Mouse (Mus musculus): ENCODE measurements around the gene Glp1r. TPM values are rescaled to one million over a fixed set of nuclear protein-coding genes. Genes with fewer than 3 reads are reported as not detected.

The Glp1r gene
- polyA plus RNA-seq, 1 experiment from 2014 or later, result 0.08 TPM

- Histone ChIP-seq H3K9me3 (ENCODE audit: control insufficient read depth, low read length) (no peaks in the 10 kb centered on the region), H3K27ac (ENCODE audit: low read depth, low read length) (no peak overlapping the region), H3K4me1 (replicated peaks; ENCODE audit: control insufficient read depth, insufficient read depth, low read length) (peaks cover 5% of the 10 kb centered on the region), H3K36me3 (ENCODE audit: control insufficient read depth, insufficient read depth, low read length) (no peaks in the 10 kb centered on the region), H3K9ac (ENCODE audit: low read depth, low read length) (no peak overlapping the region), H3K4me3 (ENCODE audit: low read depth, low read length) (no peak overlapping the region), H3K27me3 (replicated peaks; ENCODE audit: control insufficient read depth, insufficient read depth, low read length) (peaks cover 21% of the 10 kb centered on the region), H3K4me2 (no peak overlapping the region)
- no peak for DNase-seq (ENCODE audit: low spot score)
- WGBS, result 7% methylated on average over 2 of the region's 2 CpGs
- ATAC-seq (replicated peaks; ENCODE audit: low FRiP score), result no peak
These were observed 4.5 kb upstream of the Glp1r start for GRCm38 (mm10) chr17:30897075-30897474.

DNA sequence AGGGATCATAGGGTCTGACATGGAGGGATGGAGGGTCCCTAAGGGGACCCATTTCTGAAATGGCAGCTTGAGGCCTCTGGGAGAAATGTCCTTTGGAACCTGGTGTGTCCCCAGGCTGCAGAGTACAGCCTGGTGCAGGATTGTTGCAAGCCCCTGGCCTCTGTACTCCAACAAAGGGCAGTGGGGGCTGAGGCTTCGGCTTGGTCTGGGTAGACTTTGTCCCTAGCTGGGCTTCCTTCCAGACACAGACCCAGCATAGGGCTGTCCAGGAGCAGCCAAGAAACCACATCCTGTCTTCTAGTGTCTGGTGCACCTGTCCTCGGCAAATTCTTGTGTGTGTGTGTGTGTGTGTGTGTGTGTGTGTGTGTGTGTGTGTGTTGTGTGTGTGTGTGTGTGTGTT lies 2.5 kb downstream of the Glp1r start:
- ATAC-seq (replicated peaks; ENCODE audit: low FRiP score), result no peak
- Histone ChIP-seq H3K9ac (ENCODE audit: low read depth, low read length) (no peak overlapping the region), H3K27me3 (replicated peaks; ENCODE audit: control insufficient read depth, insufficient read depth, low read length) (peaks cover 37% of the 10 kb centered on the region), H3K4me1 (replicated peaks; ENCODE audit: control insufficient read depth, insufficient read depth, low read length) (peaks cover 5% of the 10 kb centered on the region), H3K4me3 (ENCODE audit: low read depth, low read length) (no peak overlapping the region), H3K27ac (ENCODE audit: low read depth, low read length) (no peak overlapping the region), H3K4me2 (no peak overlapping the region), H3K36me3 (ENCODE audit: control insufficient read depth, insufficient read depth, low read length) (no peaks in the 10 kb centered on the region), H3K9me3 (ENCODE audit: control insufficient read depth, low read length) (no peaks in the 10 kb centered on the region)
- DNase-seq (ENCODE audit: low spot score), result no peak
- 43% methylated on average over 2 of the region's 2 CpGs for WGBS

GRCm38 (mm10) chr17:30907577-30907976 lies 6.0 kb downstream of the Glp1r start:
- H3K36me3 ChIP-seq (ENCODE audit: control insufficient read depth, insufficient read depth, low read length), result no peaks in the 10 kb centered on the region
- H3K4me3 ChIP-seq (ENCODE audit: low read depth, low read length), result no peak overlapping the region
- peaks cover 13% of the 10 kb centered on the region for H3K27me3 ChIP-seq (replicated peaks; ENCODE audit: control insufficient read depth, insufficient read depth, low read length)
- no peak overlapping the region for H3K9ac ChIP-seq (ENCODE audit: low read depth, low read length)
- WGBS, result 32% methylated on average over 4 of the region's 4 CpGs
- H3K4me2 ChIP-seq, result no peak overlapping the region
- no peak for ATAC-seq (replicated peaks; ENCODE audit: low FRiP score)
- DNase-seq (ENCODE audit: low spot score), result no peak
- H3K27ac ChIP-seq (ENCODE audit: low read depth, low read length), result no peak overlapping the region
- no peaks in the 10 kb centered on the region for H3K4me1 ChIP-seq (replicated peaks; ENCODE audit: control insufficient read depth, insufficient read depth, low read length)
- H3K9me3 ChIP-seq (ENCODE audit: control insufficient read depth, low read length), result no peaks in the 10 kb centered on the region

- Histone ChIP-seq H3K4me3 (ENCODE audit: low read depth, low read length) (no peak overlapping the region), H3K27me3 (replicated peaks; ENCODE audit: control insufficient read depth, insufficient read depth, low read length) (peaks cover 3% of the 10 kb centered on the region; the same call in 1 of the 2 replicates), H3K9ac (ENCODE audit: low read depth, low read length) (no peak overlapping the region), H3K27ac (ENCODE audit: low read depth, low read length) (no peak overlapping the region), H3K36me3 (ENCODE audit: control insufficient read depth, insufficient read depth, low read length) (no peaks in the 10 kb centered on the region), H3K4me2 (no peak overlapping the region), H3K4me1 (replicated peaks; ENCODE audit: control insufficient read depth, insufficient read depth, low read length) (no peaks in the 10 kb centered on the region), H3K9me3 (ENCODE audit: control insufficient read depth, low read length) (no peaks in the 10 kb centered on the region)
- 73% methylated on average over 27 of the region's 27 CpGs for WGBS
- DNase-seq (ENCODE audit: low spot score) (no peak), ATAC-seq (replicated peaks; ENCODE audit: low FRiP score) (no peak)
These were observed 9.5 kb downstream of the Glp1r start for GRCm38 (mm10) chr17:30910866-30911731.

GRCm38 (mm10) chr17:30911732-30912088 lies 10.1 kb downstream of the Glp1r start:
- no peaks in the 10 kb centered on the region for H3K4me1 ChIP-seq (replicated peaks; ENCODE audit: control insufficient read depth, insufficient read depth, low read length)

GRCm38 (mm10) chr17:30912536-30912935 lies 10.9 kb downstream of the Glp1r start:
- H3K4me1 ChIP-seq (replicated peaks; ENCODE audit: control insufficient read depth, insufficient read depth, low read length), result no peaks in the 10 kb centered on the region
- peaks cover 3% of the 10 kb centered on the region; the same call in 1 of the 2 replicates for H3K27me3 ChIP-seq (replicated peaks; ENCODE audit: control insufficient read depth, insufficient read depth, low read length)
- H3K9ac ChIP-seq (ENCODE audit: low read depth, low read length), result no peak overlapping the region
- no peak overlapping the region for H3K27ac ChIP-seq (ENCODE audit: low read depth, low read length)
- no peak for DNase-seq (ENCODE audit: low spot score)
- no peaks in the 10 kb centered on the region for H3K36me3 ChIP-seq (ENCODE audit: control insufficient read depth, insufficient read depth, low read length)
- WGBS, result 60% methylated on average over 5 of the region's 5 CpGs
- H3K4me2 ChIP-seq, result no peak overlapping the region
- H3K9me3 ChIP-seq (ENCODE audit: control insufficient read depth, low read length), result no peaks in the 10 kb centered on the region
- no peak for ATAC-seq (replicated peaks; ENCODE audit: low FRiP score)
- no peak overlapping the region for H3K4me3 ChIP-seq (ENCODE audit: low read depth, low read length)

More at GRCm38 (mm10) chr17:30911732-30912088, 10.1 kb downstream of the Glp1r start:
- 50% methylated on average over 8 of the region's 8 CpGs for WGBS
- Histone ChIP-seq H3K4me3 (ENCODE audit: low read depth, low read length) (no peak overlapping the region), H3K36me3 (ENCODE audit: control insufficient read depth, insufficient read depth, low read length) (no peaks in the 10 kb centered on the region), H3K9me3 (ENCODE audit: control insufficient read depth, low read length) (no peaks in the 10 kb centered on the region), H3K9ac (ENCODE audit: low read depth, low read length) (no peak overlapping the region), H3K27me3 (replicated peaks; ENCODE audit: control insufficient read depth, insufficient read depth, low read length) (peaks cover 3% of the 10 kb centered on the region; the same call in 1 of the 2 replicates), H3K4me2 (no peak overlapping the region), H3K27ac (ENCODE audit: low read depth, low read length) (no peak overlapping the region)
- DNase-seq (ENCODE audit: low spot score) (no peak), ATAC-seq (replicated peaks; ENCODE audit: low FRiP score) (no peak)

DNA sequence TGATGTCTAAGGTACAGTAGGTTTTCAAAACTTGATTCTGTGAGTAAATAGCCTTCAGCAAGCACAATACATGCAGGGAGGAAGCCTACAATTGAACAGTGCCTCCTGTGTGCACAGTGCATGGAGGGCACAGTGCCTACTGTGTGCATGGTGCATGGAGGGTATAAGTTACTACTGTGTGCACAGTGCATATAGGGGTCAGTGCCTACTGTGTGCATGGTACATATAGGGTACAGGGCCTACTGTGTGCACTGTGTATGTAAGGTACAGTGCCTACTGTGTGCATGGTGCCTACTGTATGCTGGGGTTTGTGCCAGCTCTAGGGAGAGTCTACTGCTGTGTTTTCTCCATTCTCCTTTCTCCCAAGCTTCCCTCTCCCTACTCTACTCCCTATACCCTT lies 12.6 kb downstream of the Glp1r start:
- no peak overlapping the region for H3K27ac ChIP-seq (ENCODE audit: low read depth, low read length)
- H3K4me1 ChIP-seq (replicated peaks; ENCODE audit: control insufficient read depth, insufficient read depth, low read length), result no peaks in the 10 kb centered on the region
- no peak overlapping the region for H3K4me3 ChIP-seq (ENCODE audit: low read depth, low read length)
- H3K4me2 ChIP-seq, result no peak overlapping the region
- H3K9me3 ChIP-seq (ENCODE audit: control insufficient read depth, low read length), result no peaks in the 10 kb centered on the region
- no peaks in the 10 kb centered on the region for H3K36me3 ChIP-seq (ENCODE audit: control insufficient read depth, insufficient read depth, low read length)
- DNase-seq (ENCODE audit: low spot score), result no peak
- ATAC-seq (replicated peaks; ENCODE audit: low FRiP score), result no peak
- peaks cover 3% of the 10 kb centered on the region; the same call in 1 of the 2 replicates for H3K27me3 ChIP-seq (replicated peaks; ENCODE audit: control insufficient read depth, insufficient read depth, low read length)
- no peak overlapping the region for H3K9ac ChIP-seq (ENCODE audit: low read depth, low read length)

- Histone ChIP-seq H3K4me1 (replicated peaks; ENCODE audit: control insufficient read depth, insufficient read depth, low read length) (no peaks in the 10 kb centered on the region), H3K27me3 (replicated peaks; ENCODE audit: control insufficient read depth, insufficient read depth, low read length) (no peaks in the 10 kb centered on the region), H3K4me3 (ENCODE audit: low read depth, low read length) (no peak overlapping the region), H3K27ac (ENCODE audit: low read depth, low read length) (no peak overlapping the region), H3K9me3 (ENCODE audit: control insufficient read depth, low read length) (no peaks in the 10 kb centered on the region), H3K4me2 (no peak overlapping the region), H3K36me3 (ENCODE audit: control insufficient read depth, insufficient read depth, low read length) (no peaks in the 10 kb centered on the region), H3K9ac (ENCODE audit: low read depth, low read length) (no peak overlapping the region)
- DNase-seq (ENCODE audit: low spot score) (no peak), ATAC-seq (replicated peaks; ENCODE audit: low FRiP score) (no peak)
- WGBS, result 63% methylated on average over 4 of the region's 4 CpGs
These were observed 21.9 kb downstream of the Glp1r start for GRCm38 (mm10) chr17:30923566-30923965.

GRCm38 (mm10) chr17:30930827-30931226 lies 29.2 kb downstream of the Glp1r start:
- H3K4me3 ChIP-seq (ENCODE audit: low read depth, low read length), result no peak overlapping the region
- ATAC-seq (replicated peaks; ENCODE audit: low FRiP score) (no peak), DNase-seq (ENCODE audit: low spot score) (no peak)
- H3K4me1 ChIP-seq (replicated peaks; ENCODE audit: control insufficient read depth, insufficient read depth, low read length), result no peaks in the 10 kb centered on the region
- no peaks in the 10 kb centered on the region for H3K36me3 ChIP-seq (ENCODE audit: control insufficient read depth, insufficient read depth, low read length)
- no peak overlapping the region for H3K27ac ChIP-seq (ENCODE audit: low read depth, low read length)
- 69% methylated on average over 7 of the region's 7 CpGs for WGBS
- H3K27me3 ChIP-seq (replicated peaks; ENCODE audit: control insufficient read depth, insufficient read depth, low read length), result no peaks in the 10 kb centered on the region
- no peaks in the 10 kb centered on the region for H3K9me3 ChIP-seq (ENCODE audit: control insufficient read depth, low read length)
- no peak overlapping the region for H3K4me2 ChIP-seq
- no peak overlapping the region for H3K9ac ChIP-seq (ENCODE audit: low read depth, low read length)

Data from liver, embryonic 11.5 days (tissue).